Mouse (Mus musculus) spleen, postnatal 4 days (tissue): Measurements from ENCODE around the gene Syne1.
"Not testable (repeated sequence)": the region's sequence is repeated elsewhere in the genome, so short reads cannot be mapped to it uniquely, and the experiment has no call there.

Experiments used
- DNase-seq, 2 experiments: peaks; one replicate each; pipeline ENCODE4 v3.0.0; 2022; ENCODE audit warnings: low spot score in 2 of 2

Gene Syne1

GRCm38 (mm10) chr10:5520695-5521094 is 30.6 kb downstream of the Syne1 start:
- DNase-seq: no peak

- no peak for DNase-seq
These were observed 36.0 kb downstream of the Syne1 start for GRCm38 (mm10) chr10:5515330-5515729.

GRCm38 (mm10) chr10:5514134-5514533 is 37.1 kb downstream of the Syne1 start:
- no peak for DNase-seq

DNA sequence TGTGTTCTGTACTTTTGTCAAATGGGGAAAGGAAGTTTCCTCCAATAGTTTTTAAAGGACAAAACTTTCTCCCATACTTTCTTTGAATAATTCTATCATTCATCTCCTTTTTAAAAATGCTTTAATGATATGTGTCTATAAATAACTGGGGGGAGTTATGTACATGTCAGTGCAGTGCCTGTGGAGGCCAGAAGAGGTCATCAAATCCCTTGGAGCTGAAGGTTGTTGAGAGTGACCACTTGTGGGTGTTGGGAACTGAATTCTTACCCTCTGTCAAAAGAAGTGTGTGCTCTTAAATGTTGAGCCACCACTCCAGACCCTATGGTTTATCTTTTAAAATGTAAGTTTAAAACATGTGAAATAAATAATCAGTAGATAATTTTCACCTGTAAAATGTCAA is 39.0 kb downstream of the Syne1 start:
- DNase-seq: no peak

DNA sequence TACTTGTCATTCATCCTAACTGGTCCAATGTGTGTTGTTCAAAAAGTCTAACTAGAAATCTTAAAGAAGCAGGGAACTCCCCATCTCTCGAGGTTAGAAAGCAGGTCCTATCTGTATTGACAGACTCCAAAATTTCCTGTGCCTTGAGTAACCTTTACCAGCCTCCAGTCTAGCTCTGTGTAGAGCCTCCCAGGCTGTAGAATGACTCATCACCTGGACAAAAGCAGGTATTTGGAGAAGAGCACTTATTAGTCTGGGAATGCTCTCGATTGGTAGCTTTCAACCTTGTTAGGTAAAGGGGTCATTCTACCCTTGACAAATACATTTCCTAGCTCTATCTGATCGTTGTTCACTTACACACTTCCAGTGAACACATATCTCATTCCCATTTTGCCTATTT is 39.9 kb downstream of the Syne1 start:
- DNase-seq: no peak

- DNase-seq: no peak
These were observed 43.8 kb downstream of the Syne1 start for GRCm38 (mm10) chr10:5507478-5507877.

- DNase-seq: no peak
These were observed 46.5 kb downstream of the Syne1 start for GRCm38 (mm10) chr10:5504761-5505160.

DNA sequence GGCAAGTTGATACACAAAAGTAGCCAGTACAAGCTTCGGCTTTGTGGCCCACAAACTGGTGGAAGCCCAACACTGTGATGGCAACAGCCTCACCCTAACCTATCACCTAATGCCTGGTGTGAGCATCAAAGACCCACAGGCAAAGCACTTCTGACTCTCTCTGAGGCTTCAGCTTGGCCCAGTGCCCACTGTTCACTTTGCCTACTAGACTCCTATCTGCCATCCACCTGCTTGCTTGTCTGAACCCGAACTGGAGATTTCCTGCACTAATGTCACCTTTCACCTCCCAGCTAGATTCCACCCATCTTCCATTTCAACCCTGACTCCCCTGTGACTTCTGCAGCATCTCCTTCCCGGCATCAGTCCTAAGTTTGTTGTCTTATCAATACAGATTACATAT is 47.4 kb downstream of the Syne1 start:
- no peak for DNase-seq

DNA sequence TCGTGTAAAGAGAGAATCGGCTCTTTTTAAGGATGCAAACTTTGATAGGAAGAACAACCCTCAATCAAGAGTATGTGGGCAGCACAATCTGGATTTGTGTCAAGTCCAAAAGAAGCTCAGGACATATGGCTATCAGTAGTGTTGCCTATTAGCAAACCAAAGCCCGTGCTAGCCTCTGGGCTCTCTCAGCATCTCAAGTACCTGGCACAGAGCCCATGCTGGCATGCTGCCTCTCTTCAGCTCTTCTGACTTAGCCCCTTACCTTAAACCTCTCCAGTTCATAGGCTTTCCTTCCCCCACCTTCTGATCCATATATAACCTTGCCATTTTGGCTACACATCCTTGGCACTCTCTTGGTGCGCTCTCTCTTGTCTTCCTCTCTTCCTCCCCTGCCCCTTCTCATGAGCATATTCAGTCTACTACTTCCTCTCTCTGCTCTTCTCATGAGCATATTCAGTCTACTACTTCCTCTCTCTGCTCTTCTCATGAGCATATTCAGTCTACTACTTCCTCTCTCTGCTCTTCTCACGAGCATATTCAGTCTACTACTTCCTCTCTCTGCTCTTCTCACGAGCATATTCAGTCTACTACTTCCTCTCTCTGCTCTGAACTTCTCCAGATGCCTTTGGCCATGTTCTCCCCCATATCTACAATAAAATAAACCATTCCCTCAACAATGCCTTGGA is 51.5 kb downstream of the Syne1 start:
- DNase-seq: not testable (repeated sequence)

DNA sequence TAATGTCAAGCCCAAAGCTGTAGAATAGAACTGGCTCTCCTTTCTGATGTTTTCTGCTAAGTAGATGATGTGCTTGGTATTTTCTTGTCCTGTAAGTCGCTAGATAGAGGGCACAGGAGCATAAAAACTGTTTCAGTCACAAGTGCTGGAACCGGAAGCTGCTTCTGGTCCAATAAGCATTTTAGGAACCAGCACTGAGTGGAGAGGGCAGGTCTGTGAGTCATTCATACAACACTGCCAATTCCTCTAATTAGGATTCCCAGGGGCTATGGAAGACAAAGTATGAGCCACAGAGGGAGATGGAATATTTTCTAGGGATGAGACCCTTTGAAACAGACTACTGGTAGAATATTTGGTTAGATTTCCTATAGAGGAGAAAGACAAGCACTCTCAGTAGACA is 53.4 kb downstream of the Syne1 start:
- DNase-seq: no peak

DNA sequence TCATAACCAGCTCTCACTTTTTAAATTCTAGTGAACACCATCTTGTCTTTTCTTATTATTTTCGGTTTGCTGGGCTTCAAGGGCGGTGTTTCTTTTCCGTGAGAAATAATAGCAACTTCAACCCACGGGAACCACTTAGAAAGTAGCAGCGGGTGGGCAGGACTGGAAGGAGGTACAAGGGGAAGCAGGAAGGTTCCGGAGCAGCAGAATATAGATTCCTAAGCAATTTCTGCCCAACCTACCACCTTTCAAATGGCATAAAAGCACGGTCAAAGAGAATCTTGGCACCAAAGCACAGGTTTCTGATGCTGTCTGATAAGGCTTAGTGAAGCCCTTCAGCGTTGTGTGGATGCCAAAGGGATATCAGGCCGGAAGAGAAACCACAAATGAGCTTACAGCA is 60.2 kb downstream of the Syne1 start:
- DNase-seq: no peak

GRCm38 (mm10) chr10:5490029-5490428 is 61.3 kb downstream of the Syne1 start:
- peak in 1 of 2 experiments; percentile 68 for DNase-seq

DNA sequence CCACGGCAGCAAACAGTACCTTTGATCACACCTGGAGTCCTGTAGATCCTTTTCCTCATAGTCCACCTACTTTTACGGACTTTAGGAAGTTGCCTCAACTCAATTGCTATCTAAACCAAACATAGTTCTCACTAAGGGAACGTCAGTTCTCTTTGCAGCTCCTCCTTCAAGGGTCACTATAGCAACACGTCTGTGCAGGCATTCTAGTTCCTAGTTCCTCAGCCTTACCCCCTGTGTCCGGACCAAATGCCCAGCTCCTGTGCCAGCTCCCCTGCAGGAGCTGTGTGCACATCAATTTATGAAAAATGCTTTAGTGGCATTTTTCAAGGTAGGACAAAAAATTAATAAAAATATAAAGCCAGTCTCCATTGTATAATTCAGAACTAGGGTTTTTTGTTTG is 63.2 kb downstream of the Syne1 start:
- DNase-seq: no peak

- no peak for DNase-seq
These were observed 70.4 kb downstream of the Syne1 start for GRCm38 (mm10) chr10:5480552-5481550.

DNA sequence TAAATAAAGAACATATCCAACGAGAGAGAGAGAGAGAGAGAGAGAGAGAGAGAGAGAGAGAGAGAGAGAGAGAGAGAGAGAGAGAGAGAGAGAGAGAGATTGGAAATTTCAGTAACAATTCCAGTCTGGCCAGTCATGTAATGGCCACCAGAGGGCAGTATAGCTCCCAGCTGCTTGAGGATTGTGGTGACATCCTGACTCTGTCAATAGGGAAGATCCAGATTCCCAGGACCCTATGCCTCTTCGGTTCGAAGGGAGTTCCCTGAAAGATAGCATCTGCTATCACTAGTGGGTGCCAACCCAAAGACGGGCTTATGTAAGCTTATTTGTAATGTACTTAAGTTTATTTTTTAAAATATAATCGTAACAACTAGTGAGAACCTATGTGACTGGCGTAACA is 71.2 kb downstream of the Syne1 start:
- DNase-seq: peak in 1 of 2 experiments; percentile 17

- no peak for DNase-seq
These were observed 82.6 kb downstream of the Syne1 start for GRCm38 (mm10) chr10:5468638-5469037.

DNA sequence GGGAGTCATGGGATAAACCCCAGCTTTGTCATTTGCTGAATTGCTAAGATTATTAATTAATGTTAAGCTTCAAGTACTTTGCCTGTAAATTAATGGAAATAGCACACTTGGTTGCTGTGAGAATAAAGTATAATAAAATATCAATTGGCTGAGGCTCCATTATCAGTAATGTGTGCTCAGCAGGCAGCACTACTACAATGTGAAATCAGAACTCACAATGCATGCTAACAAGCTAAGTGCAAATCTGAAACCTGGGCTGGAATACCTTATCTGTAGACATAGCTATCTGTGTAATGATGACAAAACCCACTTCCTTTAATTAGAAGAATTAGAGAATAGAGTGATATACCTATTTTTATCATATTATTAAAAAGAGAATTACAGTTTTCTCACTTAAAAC is 97.5 kb downstream of the Syne1 start:
- no peak for DNase-seq

DNA sequence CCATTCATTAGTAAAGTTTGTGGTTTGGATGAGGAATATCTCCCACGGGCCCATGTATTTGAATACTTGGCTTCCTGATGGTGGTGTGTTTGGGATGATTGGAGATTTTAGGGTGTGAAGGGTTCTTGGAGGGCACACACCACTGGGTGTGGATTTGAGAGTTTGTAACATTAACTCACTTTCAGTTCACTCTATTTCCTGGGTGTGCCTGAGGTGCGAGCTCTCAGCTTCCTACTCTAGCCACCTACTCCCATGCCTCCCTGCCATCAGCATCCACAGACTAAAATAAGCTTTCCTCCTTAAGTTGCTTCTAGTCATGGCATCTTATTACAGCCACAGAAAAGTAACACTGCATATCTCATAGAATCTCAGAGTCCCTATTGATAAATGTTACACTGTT is 101.3 kb downstream of the Syne1 start:
- no peak for DNase-seq

GRCm38 (mm10) chr10:5447950-5448716 is 103.1 kb downstream of the Syne1 start:
- DNase-seq: no peak

GRCm38 (mm10) chr10:5445313-5445712 is 106.0 kb downstream of the Syne1 start:
- DNase-seq: no peak

GRCm38 (mm10) chr10:5443020-5443419 is 108.3 kb downstream of the Syne1 start:
- DNase-seq: no peak

- DNase-seq: no peak
These were observed 111.4 kb downstream of the Syne1 start for GRCm38 (mm10) chr10:5439802-5440350.
